Mouse (Mus musculus): Measurements from ENCODE around the gene Gm17304. TPM values are rescaled to one million over a fixed set of nuclear protein-coding genes. Genes with fewer than 3 reads are reported as not detected.
A peak's percentile ranks its signal among the peaks of the same experiment; 100 is the strongest.

Gene Gm17304
- not detected in 2 replicates for polyA plus RNA-seq (2015; fragmentation: Nextera tagmentation; extraction: Ambion mirVana)

- no peaks in the 10 kb centered on the region for H3K9me3 ChIP-seq (replicated peaks)
- H3K27ac ChIP-seq (replicated peaks): no peak within 1 kb of the TSS
- H3K4me1 ChIP-seq: peaks cover 5% of the 10 kb centered on the region
- no peak within 1 kb of the TSS for H3K4me2 ChIP-seq
- 92% methylated on average over 4 of the region's 4 CpGs for whole genome bisulfite sequencing
- H3K27me3 ChIP-seq (replicated peaks): no peaks in the 10 kb centered on the region
- no peaks in the 10 kb centered on the region for H3K36me3 ChIP-seq
- ATAC-seq (ENCODE audit: low FRiP score): no peak
- no peak within 1 kb of the TSS for H3K4me3 ChIP-seq (replicated peaks)
- H3K9ac ChIP-seq (replicated peaks): no peak within 1 kb of the TSS
Measured at GRCm38 (mm10) chr5:106608798-106609197, at the start of gene Gm17304. Gene Gm17304 (plus strand): TSS chr5:106609098.

- H3K4me3 ChIP-seq (replicated peaks): peak overlapping the region; percentile 26
- WGBS: 2% methylated on average over 40 of the region's 40 CpGs
- H3K9me3 ChIP-seq (replicated peaks): no peaks in the 10 kb centered on the region
- peaks cover 21% of the 10 kb centered on the region for H3K4me1 ChIP-seq
- H3K4me2 ChIP-seq: peak overlapping the region; percentile 59
- no peaks in the 10 kb centered on the region for H3K36me3 ChIP-seq
- peak; percentile 70 for ATAC-seq (ENCODE audit: low FRiP score)
- H3K9ac ChIP-seq (replicated peaks): no peak overlapping the region
- peaks cover 75% of the 10 kb centered on the region for H3K27me3 ChIP-seq (replicated peaks)
- H3K27ac ChIP-seq (replicated peaks): 0 out of 2 replicates have a peak overlapping the region, but pooled peaks have one; percentile 24
Measured at GRCm38 (mm10) chr5:106560631-106561498, 48.0 kb upstream of the Gm17304 start.

GRCm38 (mm10) chr5:106561499-106561822 is 47.4 kb upstream of the Gm17304 start:
- Histone ChIP-seq H3K9ac (replicated peaks) (no peak overlapping the region), H3K36me3 (no peaks in the 10 kb centered on the region), H3K4me3 (replicated peaks) (peak overlapping the region; percentile 26), H3K9me3 (replicated peaks) (no peaks in the 10 kb centered on the region), H3K4me1 (peaks cover 21% of the 10 kb centered on the region), H3K27ac (replicated peaks) (no peak overlapping the region), H3K4me2 (peak overlapping the region; percentile 59), H3K27me3 (replicated peaks) (peaks cover 79% of the 10 kb centered on the region)
- no peak for ATAC-seq (ENCODE audit: low FRiP score)
- 16% methylated on average over 8 of the region's 8 CpGs for WGBS

GRCm38 (mm10) chr5:106566025-106566424 is 42.9 kb upstream of the Gm17304 start:
- H3K4me3 ChIP-seq (replicated peaks): no peak overlapping the region

GRCm38 (mm10) chr5:106573742-106574559 is 34.9 kb upstream of the Gm17304 start:
- H3K27me3 ChIP-seq (replicated peaks): peaks cover 65% of the 10 kb centered on the region
- peak overlapping the region; percentile 98 for H3K4me2 ChIP-seq
- peaks cover 14% of the 10 kb centered on the region for H3K4me1 ChIP-seq
- H3K4me3 ChIP-seq (replicated peaks): peak overlapping the region; percentile 58
- WGBS: 5% methylated on average over 54 of the region's 55 CpGs
- peak overlapping the region; percentile 58 for H3K9ac ChIP-seq (replicated peaks)
- 0 out of 2 replicates have a peak overlapping the region, but pooled peaks have one; percentile 18 for H3K27ac ChIP-seq (replicated peaks)
- peak; percentile 69 for ATAC-seq (ENCODE audit: low FRiP score)
- H3K36me3 ChIP-seq: no peaks in the 10 kb centered on the region
- H3K9me3 ChIP-seq (replicated peaks): no peaks in the 10 kb centered on the region

More at GRCm38 (mm10) chr5:106566025-106566424, 42.9 kb upstream of the Gm17304 start:
- ATAC-seq (ENCODE audit: low FRiP score): no peak
- 51% methylated on average over 6 of the region's 6 CpGs for WGBS
- Histone ChIP-seq H3K27me3 (replicated peaks) (peaks cover 86% of the 10 kb centered on the region), H3K27ac (replicated peaks) (no peak overlapping the region), H3K9me3 (replicated peaks) (no peaks in the 10 kb centered on the region), H3K4me1 (peaks cover 9% of the 10 kb centered on the region), H3K36me3 (no peaks in the 10 kb centered on the region), H3K4me2 (no peak overlapping the region), H3K9ac (replicated peaks) (no peak overlapping the region)

GRCm38 (mm10) chr5:106574560-106574946 is 34.3 kb upstream of the Gm17304 start:
- peak; percentile 92 for ATAC-seq (ENCODE audit: low FRiP score)
- WGBS: under 1% methylated on average over 44 of the region's 45 CpGs
- H3K4me1 ChIP-seq: peaks cover 14% of the 10 kb centered on the region
- no peaks in the 10 kb centered on the region for H3K9me3 ChIP-seq (replicated peaks)
- peaks cover 62% of the 10 kb centered on the region for H3K27me3 ChIP-seq (replicated peaks)
- peak overlapping the region; percentile 98 for H3K4me2 ChIP-seq
- peak overlapping the region; percentile 58 for H3K4me3 ChIP-seq (replicated peaks)
- H3K9ac ChIP-seq (replicated peaks): peak overlapping the region; percentile 58
- H3K27ac ChIP-seq (replicated peaks): 0 out of 2 replicates have a peak overlapping the region, but pooled peaks have one; percentile 18
- H3K36me3 ChIP-seq: no peaks in the 10 kb centered on the region

GRCm38 (mm10) chr5:106575098-106575497 is 33.8 kb upstream of the Gm17304 start:
- Histone ChIP-seq H3K9ac (replicated peaks) (no peak overlapping the region), H3K27me3 (replicated peaks) (peaks cover 62% of the 10 kb centered on the region), H3K9me3 (replicated peaks) (no peaks in the 10 kb centered on the region), H3K36me3 (no peaks in the 10 kb centered on the region), H3K27ac (replicated peaks) (no peak overlapping the region), H3K4me3 (replicated peaks) (peak overlapping the region; percentile 58), H3K4me1 (peaks cover 14% of the 10 kb centered on the region), H3K4me2 (peak overlapping the region; percentile 98)
- WGBS: 18% methylated on average over 4 of the region's 4 CpGs
- ATAC-seq (ENCODE audit: low FRiP score): 0 out of 2 replicates have a peak, but pooled peaks have one; percentile 8

- no peak overlapping the region for H3K4me3 ChIP-seq (replicated peaks)
- H3K9ac ChIP-seq (replicated peaks): no peak overlapping the region
- WGBS: 34% methylated on average over 9 of the region's 9 CpGs
- no peak overlapping the region for H3K4me2 ChIP-seq
- no peak overlapping the region for H3K27ac ChIP-seq (replicated peaks)
- no peak for ATAC-seq (ENCODE audit: low FRiP score)
- peaks cover 54% of the 10 kb centered on the region for H3K27me3 ChIP-seq (replicated peaks)
- H3K4me1 ChIP-seq: peaks cover 14% of the 10 kb centered on the region
- no peaks in the 10 kb centered on the region for H3K9me3 ChIP-seq (replicated peaks)
- H3K36me3 ChIP-seq: no peaks in the 10 kb centered on the region
Measured at GRCm38 (mm10) chr5:106577237-106577888, 31.5 kb upstream of the Gm17304 start.

- H3K4me2 ChIP-seq: no peak overlapping the region
- no peak overlapping the region for H3K27ac ChIP-seq (replicated peaks)
- no peak overlapping the region for H3K4me3 ChIP-seq (replicated peaks)
- H3K27me3 ChIP-seq (replicated peaks): peaks cover 32% of the 10 kb centered on the region
- no peak overlapping the region for H3K9ac ChIP-seq (replicated peaks)
- WGBS: 81% methylated on average over 7 of the region's 7 CpGs
- H3K36me3 ChIP-seq: no peaks in the 10 kb centered on the region
- H3K9me3 ChIP-seq (replicated peaks): no peaks in the 10 kb centered on the region
- 0 out of 2 replicates have a peak, but pooled peaks cover 4% of the 10 kb centered on the region for H3K4me1 ChIP-seq
- no peak for ATAC-seq (ENCODE audit: low FRiP score)
Measured at GRCm38 (mm10) chr5:106580943-106581342, 28.0 kb upstream of the Gm17304 start.

GRCm38 (mm10) chr5:106589006-106589405 is 19.9 kb upstream of the Gm17304 start:
- WGBS: 94% methylated on average over 9 of the region's 9 CpGs
- H3K4me2 ChIP-seq: no peak overlapping the region
- no peak for ATAC-seq (ENCODE audit: low FRiP score)
- H3K9me3 ChIP-seq (replicated peaks): no peaks in the 10 kb centered on the region
- no peak overlapping the region for H3K4me3 ChIP-seq (replicated peaks)
- no peak overlapping the region for H3K9ac ChIP-seq (replicated peaks)
- H3K4me1 ChIP-seq: no peaks in the 10 kb centered on the region
- no peaks in the 10 kb centered on the region for H3K27me3 ChIP-seq (replicated peaks)
- H3K27ac ChIP-seq (replicated peaks): no peak overlapping the region
- H3K36me3 ChIP-seq: peaks cover 10% of the 10 kb centered on the region

GRCm38 (mm10) chr5:106589670-106590069 is 19.2 kb upstream of the Gm17304 start:
- ATAC-seq (ENCODE audit: low FRiP score): no peak
- Histone ChIP-seq H3K9me3 (replicated peaks) (no peaks in the 10 kb centered on the region), H3K4me3 (replicated peaks) (no peak overlapping the region)

More at GRCm38 (mm10) chr5:106589670-106590069, 19.2 kb upstream of the Gm17304 start:
- WGBS: 94% methylated on average over 11 of the region's 11 CpGs
- no peak overlapping the region for H3K27ac ChIP-seq (replicated peaks)
- no peak overlapping the region for H3K4me2 ChIP-seq
- no peaks in the 10 kb centered on the region for H3K4me1 ChIP-seq
- H3K27me3 ChIP-seq (replicated peaks): no peaks in the 10 kb centered on the region
- peaks cover 10% of the 10 kb centered on the region for H3K36me3 ChIP-seq
- H3K9ac ChIP-seq (replicated peaks): no peak overlapping the region

Measured in neural tube, embryonic 15.5 days (tissue).